Mouse (Mus musculus): Measurements from ENCODE around the gene Nup85. TPM values are rescaled to one million over a fixed set of nuclear protein-coding genes. Genes with fewer than 3 reads are reported as not detected.

Nup85 gene
- polyA plus RNA-seq, 1 experiment from 2014 or later: 106 TPM

- 81% methylated on average over 2 of the region's 2 CpGs for WGBS
Measured at GRCm38 (mm10) chr11:115590526-115591075, 26.4 kb downstream of the Nup85 start.

GRCm38 (mm10) chr11:115595209-115595608 lies 31.0 kb downstream of the Nup85 start:
- ATAC-seq: no peak
- Histone ChIP-seq H3K4me1 (ENCODE audit: control insufficient read depth, insufficient read depth, low read length) (no peaks in the 10 kb centered on the region), H3K27ac (ENCODE audit: low read length) (no peak overlapping the region), H3K9me3 (replicated peaks; ENCODE audit: control insufficient read depth, low read length, poor library complexity, severe bottlenecking) (no peaks in the 10 kb centered on the region), H3K4me3 (ENCODE audit: low read depth, low read length) (no peak overlapping the region), H3K36me3 (ENCODE audit: control insufficient read depth, insufficient read depth, low read length) (peaks cover 37% of the 10 kb centered on the region), H3K27me3 (ENCODE audit: control insufficient read depth, insufficient read depth, low read depth, low read length) (no peaks in the 10 kb centered on the region), H3K4me2 (ENCODE audit: low read length) (no peak overlapping the region), H3K9ac (ENCODE audit: low read depth, low read length) (no peak overlapping the region)
- WGBS: 97% methylated on average over 3 of the region's 3 CpGs

More at GRCm38 (mm10) chr11:115590526-115591075, 26.4 kb downstream of the Nup85 start:
- H3K9ac ChIP-seq (ENCODE audit: low read depth, low read length): no peak overlapping the region
- H3K36me3 ChIP-seq (ENCODE audit: control insufficient read depth, insufficient read depth, low read length): peaks cover 65% of the 10 kb centered on the region
- no peaks in the 10 kb centered on the region for H3K4me1 ChIP-seq (ENCODE audit: control insufficient read depth, insufficient read depth, low read length)
- no peaks in the 10 kb centered on the region for H3K27me3 ChIP-seq (ENCODE audit: control insufficient read depth, insufficient read depth, low read depth, low read length)
- no peak for ATAC-seq
- H3K4me2 ChIP-seq (ENCODE audit: low read length): no peak overlapping the region
- no peaks in the 10 kb centered on the region for H3K9me3 ChIP-seq (replicated peaks; ENCODE audit: control insufficient read depth, low read length, poor library complexity, severe bottlenecking)
- H3K27ac ChIP-seq (ENCODE audit: low read length): no peak overlapping the region
- no peak overlapping the region for H3K4me3 ChIP-seq (ENCODE audit: low read depth, low read length)

DNA sequence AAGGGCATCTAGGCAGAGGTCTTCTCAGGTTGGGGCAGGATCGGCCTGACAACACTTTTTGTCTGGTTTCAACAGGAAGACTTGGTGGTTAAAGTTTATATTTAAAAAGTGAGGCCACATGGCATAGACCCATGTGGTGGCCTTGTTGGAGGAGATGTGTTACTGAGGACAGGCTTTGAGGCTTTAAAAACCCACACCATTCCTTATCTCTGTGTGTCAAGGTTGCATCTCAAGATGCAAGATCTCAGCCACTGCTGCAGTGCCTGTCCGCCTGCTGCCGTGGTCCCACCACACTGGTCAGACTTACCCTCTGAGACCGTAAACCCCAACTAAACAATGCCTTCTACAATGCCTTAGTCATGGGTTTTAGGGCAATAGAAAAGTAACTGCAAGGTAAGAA lies 34.1 kb downstream of the Nup85 start:
- H3K36me3 ChIP-seq (ENCODE audit: control insufficient read depth, insufficient read depth, low read length): peaks cover 19% of the 10 kb centered on the region
- H3K27ac ChIP-seq (ENCODE audit: low read length): no peak overlapping the region
- 89% methylated on average over 4 of the region's 4 CpGs for WGBS

GRCm38 (mm10) chr11:115599722-115600121 lies 35.5 kb downstream of the Nup85 start:
- Histone ChIP-seq H3K36me3 (ENCODE audit: control insufficient read depth, insufficient read depth, low read length) (peaks cover 6% of the 10 kb centered on the region), H3K4me2 (ENCODE audit: low read length) (no peak overlapping the region), H3K27me3 (ENCODE audit: control insufficient read depth, insufficient read depth, low read depth, low read length) (no peaks in the 10 kb centered on the region), H3K4me1 (ENCODE audit: control insufficient read depth, insufficient read depth, low read length) (peaks cover 18% of the 10 kb centered on the region), H3K9ac (ENCODE audit: low read depth, low read length) (no peak overlapping the region), H3K9me3 (replicated peaks; ENCODE audit: control insufficient read depth, low read length, poor library complexity, severe bottlenecking) (no peaks in the 10 kb centered on the region), H3K27ac (ENCODE audit: low read length) (no peak overlapping the region), H3K4me3 (ENCODE audit: low read depth, low read length) (no peak overlapping the region)
- no peak for ATAC-seq
- WGBS: 98% methylated on average over 7 of the region's 7 CpGs

More for the DNA sequence above, 34.1 kb downstream of the Nup85 start:
- H3K4me1 ChIP-seq (ENCODE audit: control insufficient read depth, insufficient read depth, low read length): peaks cover 16% of the 10 kb centered on the region
- H3K9me3 ChIP-seq (replicated peaks; ENCODE audit: control insufficient read depth, low read length, poor library complexity, severe bottlenecking): no peaks in the 10 kb centered on the region
- no peak for ATAC-seq
- H3K9ac ChIP-seq (ENCODE audit: low read depth, low read length): no peak overlapping the region
- no peaks in the 10 kb centered on the region for H3K27me3 ChIP-seq (ENCODE audit: control insufficient read depth, insufficient read depth, low read depth, low read length)
- no peak overlapping the region for H3K4me2 ChIP-seq (ENCODE audit: low read length)
- no peak overlapping the region for H3K4me3 ChIP-seq (ENCODE audit: low read depth, low read length)

- Histone ChIP-seq H3K4me3 (ENCODE audit: low read depth, low read length) (no peak overlapping the region), H3K4me2 (ENCODE audit: low read length) (no peak overlapping the region), H3K27ac (ENCODE audit: low read length) (no peak overlapping the region), H3K9ac (ENCODE audit: low read depth, low read length) (no peak overlapping the region), H3K4me1 (ENCODE audit: control insufficient read depth, insufficient read depth, low read length) (peaks cover 26% of the 10 kb centered on the region), H3K36me3 (ENCODE audit: control insufficient read depth, insufficient read depth, low read length) (peaks cover 6% of the 10 kb centered on the region), H3K27me3 (ENCODE audit: control insufficient read depth, insufficient read depth, low read depth, low read length) (no peaks in the 10 kb centered on the region), H3K9me3 (replicated peaks; ENCODE audit: control insufficient read depth, low read length, poor library complexity, severe bottlenecking) (no peaks in the 10 kb centered on the region)
- no peak for ATAC-seq
- 97% methylated on average over 15 of the region's 15 CpGs for WGBS
Measured at GRCm38 (mm10) chr11:115600743-115601142, 36.5 kb downstream of the Nup85 start.

GRCm38 (mm10) chr11:115601174-115601573 lies 36.9 kb downstream of the Nup85 start:
- Histone ChIP-seq H3K9ac (ENCODE audit: low read depth, low read length) (no peak overlapping the region), H3K27ac (ENCODE audit: low read length) (no peak overlapping the region), H3K4me2 (ENCODE audit: low read length) (no peak overlapping the region), H3K36me3 (ENCODE audit: control insufficient read depth, insufficient read depth, low read length) (peaks cover 6% of the 10 kb centered on the region), H3K4me1 (ENCODE audit: control insufficient read depth, insufficient read depth, low read length) (peaks cover 26% of the 10 kb centered on the region), H3K9me3 (replicated peaks; ENCODE audit: control insufficient read depth, low read length, poor library complexity, severe bottlenecking) (no peaks in the 10 kb centered on the region), H3K27me3 (ENCODE audit: control insufficient read depth, insufficient read depth, low read depth, low read length) (no peaks in the 10 kb centered on the region), H3K4me3 (ENCODE audit: low read depth, low read length) (no peak overlapping the region)
- 95% methylated on average over 4 of the region's 4 CpGs for WGBS
- ATAC-seq: no peak

DNA sequence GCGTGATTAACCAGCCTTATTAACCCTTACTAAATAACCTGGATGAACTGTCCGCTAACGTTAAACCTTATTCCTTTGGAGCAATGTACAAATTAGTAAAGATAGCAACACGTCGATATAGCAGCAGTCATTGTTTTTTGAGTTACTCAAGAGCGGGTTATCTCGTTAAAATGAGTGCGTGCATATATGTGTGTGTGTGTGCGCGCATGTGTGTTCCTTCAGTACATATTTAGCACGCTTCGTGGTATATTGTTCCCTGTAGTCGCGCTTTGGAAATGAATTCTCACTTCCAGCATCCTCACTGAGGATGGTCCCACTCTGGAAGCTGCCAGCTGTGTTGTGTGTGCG lies 38.9 kb downstream of the Nup85 start:
- Histone ChIP-seq H3K4me3 (ENCODE audit: low read depth, low read length) (peak overlapping the region; percentile 99), H3K27me3 (ENCODE audit: control insufficient read depth, insufficient read depth, low read depth, low read length) (no peaks in the 10 kb centered on the region), H3K27ac (ENCODE audit: low read length) (peak overlapping the region; percentile 96), H3K36me3 (ENCODE audit: control insufficient read depth, insufficient read depth, low read length) (peaks cover 12% of the 10 kb centered on the region), H3K9ac (ENCODE audit: low read depth, low read length) (peak overlapping the region; percentile 98), H3K4me2 (ENCODE audit: low read length) (peak overlapping the region; percentile 84), H3K4me1 (ENCODE audit: control insufficient read depth, insufficient read depth, low read length) (peaks cover 26% of the 10 kb centered on the region), H3K9me3 (replicated peaks; ENCODE audit: control insufficient read depth, low read length, poor library complexity, severe bottlenecking) (no peaks in the 10 kb centered on the region)
- WGBS: 5% methylated on average over 15 of the region's 15 CpGs
- no peak for ATAC-seq

- under 1% methylated on average over 81 of the region's 93 CpGs for WGBS
- H3K27me3 ChIP-seq (ENCODE audit: control insufficient read depth, insufficient read depth, low read depth, low read length): no peaks in the 10 kb centered on the region
Measured at GRCm38 (mm10) chr11:115603476-115604303, 39.5 kb downstream of the Nup85 start, which contains the start of the genes Mrps7 and Gga3. TSS of gene Mrps7 (plus strand) at chr11:115603925. TSS of gene Gga3 (minus strand) at chr11:115604051.

DNA sequence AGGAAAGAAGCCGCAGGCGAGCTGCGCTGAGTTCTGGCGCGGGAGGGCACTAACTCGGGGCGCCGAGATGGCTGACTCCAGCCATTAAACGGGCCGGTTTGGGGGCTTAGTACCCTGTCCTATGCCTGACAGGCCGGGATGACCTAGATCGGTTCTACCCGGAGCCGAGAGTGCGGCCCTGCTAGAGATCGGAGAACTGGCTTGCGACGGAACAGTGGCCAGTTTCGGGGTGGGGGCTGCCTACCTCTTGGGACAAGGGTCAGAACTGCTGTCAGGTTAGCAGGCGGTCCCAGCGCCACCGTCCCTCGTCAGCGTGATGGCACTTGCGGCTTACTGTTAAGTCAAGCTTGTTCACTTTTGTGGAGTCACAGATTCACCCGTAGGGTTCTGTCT lies 40.1 kb downstream of the Nup85 start:
- WGBS: 0% methylated on average over 26 of the region's 26 CpGs
- no peaks in the 10 kb centered on the region for H3K9me3 ChIP-seq (replicated peaks; ENCODE audit: control insufficient read depth, low read length, poor library complexity, severe bottlenecking)
- H3K4me3 ChIP-seq (ENCODE audit: low read depth, low read length): peak overlapping the region; percentile 99
- peak; percentile 46; the same call in 1 of the 2 replicates for ATAC-seq
- H3K4me1 ChIP-seq (ENCODE audit: control insufficient read depth, insufficient read depth, low read length): peaks cover 26% of the 10 kb centered on the region
- H3K36me3 ChIP-seq (ENCODE audit: control insufficient read depth, insufficient read depth, low read length): peaks cover 18% of the 10 kb centered on the region
- H3K9ac ChIP-seq (ENCODE audit: low read depth, low read length): peak overlapping the region; percentile 98
- H3K27me3 ChIP-seq (ENCODE audit: control insufficient read depth, insufficient read depth, low read depth, low read length): no peaks in the 10 kb centered on the region
- H3K27ac ChIP-seq (ENCODE audit: low read length): peak overlapping the region; percentile 96
- H3K4me2 ChIP-seq (ENCODE audit: low read length): peak overlapping the region; percentile 97

More at GRCm38 (mm10) chr11:115603476-115604303, 39.5 kb downstream of the Nup85 start, which contains the start of the genes Mrps7 and Gga3:
- Histone ChIP-seq H3K9me3 (replicated peaks; ENCODE audit: control insufficient read depth, low read length, poor library complexity, severe bottlenecking) (no peaks in the 10 kb centered on the region), H3K4me3 (ENCODE audit: low read depth, low read length) (peak within 1 kb of the TSS; percentile 99), H3K4me1 (ENCODE audit: control insufficient read depth, insufficient read depth, low read length) (peaks cover 26% of the 10 kb centered on the region), H3K36me3 (ENCODE audit: control insufficient read depth, insufficient read depth, low read length) (peaks cover 12% of the 10 kb centered on the region), H3K9ac (ENCODE audit: low read depth, low read length) (peak within 1 kb of the TSS; percentile 98), H3K27ac (ENCODE audit: low read length) (peak within 1 kb of the TSS; percentile 96), H3K4me2 (ENCODE audit: low read length) (peak within 1 kb of the TSS; percentile 97)
- ATAC-seq: peak; percentile 96

Data from midbrain, embryonic 16.5 days (tissue).